Mouse (Mus musculus) left cerebral cortex, adult 2 months (tissue): ENCODE measurements around the gene Cox19. TPM values are rescaled to one million over a fixed set of nuclear protein-coding genes. Genes with fewer than 3 reads are reported as not detected.

Experiments used
- DNase-seq, 2 experiments: peaks; one replicate each; pipeline ENCODE4 v3.0.0; 2021 to 2022; ENCODE audit warnings: low spot score in 2 of 2, mixed read lengths in 1 of 2; ENCODE audit errors: extremely low spot score in 1 of 2
- H3K27ac ChIP-seq: fragments of 200-600 bp; 2 replicates; pipeline ENCODE4 v1.8.1; 2022
- H3K4me3 ChIP-seq: fragments of 200-600 bp; 2 replicates; pipeline ENCODE4 v1.8.1; 2022
- CTCF ChIP-seq: fragments of 200-600 bp; IDR thresholded peaks from 2 replicates; pipeline ENCODE4 v1.8.1; 2022; ENCODE audit warnings: antibody characterized with exemption, mild to moderate bottlenecking, moderate library complexity
- intact Hi-C: fragments of 180-260 bp; cut with DNase I; formaldehyde crosslinking; loops from one replicate; pipeline ENCODE4 v1.15.1; 2025
- total RNA-seq, 2 experiments: library from RNA; stranded (reverse); gene quantifications; 2 replicates each; pipeline ENCODE4 v1.2.3; 2021

Gene Cox19
- total RNA-seq, 2 experiments from 2014 or later: 67.6 to 69.4 TPM

- Histone ChIP-seq H3K4me3 (no peak overlapping the region), H3K27ac (peak overlapping the region; percentile 56)
- TF ChIP-seq CTCF: no peak
- DNase-seq: no peak
- intact Hi-C loops: loop anchor here (5.0 kb wide), 1 partner anchor 118 kb away; the partner anchor contains the start of gene Sun1
These were observed 30.8 kb downstream of the Cox19 start for GRCm38 (mm10) chr5:139320424-139320823.

- peak overlapping the region; percentile 16; the same call in 1 of the 2 replicates for H3K4me3 ChIP-seq
- peak overlapping the region; percentile 73 for H3K27ac ChIP-seq
- no peak for TF ChIP-seq CTCF
- intact Hi-C loops: no loop called here
- DNase-seq: peak; percentile 64 to 67
These were observed 33.3 kb downstream of the Cox19 start for GRCm38 (mm10) chr5:139317751-139318504.

DNA sequence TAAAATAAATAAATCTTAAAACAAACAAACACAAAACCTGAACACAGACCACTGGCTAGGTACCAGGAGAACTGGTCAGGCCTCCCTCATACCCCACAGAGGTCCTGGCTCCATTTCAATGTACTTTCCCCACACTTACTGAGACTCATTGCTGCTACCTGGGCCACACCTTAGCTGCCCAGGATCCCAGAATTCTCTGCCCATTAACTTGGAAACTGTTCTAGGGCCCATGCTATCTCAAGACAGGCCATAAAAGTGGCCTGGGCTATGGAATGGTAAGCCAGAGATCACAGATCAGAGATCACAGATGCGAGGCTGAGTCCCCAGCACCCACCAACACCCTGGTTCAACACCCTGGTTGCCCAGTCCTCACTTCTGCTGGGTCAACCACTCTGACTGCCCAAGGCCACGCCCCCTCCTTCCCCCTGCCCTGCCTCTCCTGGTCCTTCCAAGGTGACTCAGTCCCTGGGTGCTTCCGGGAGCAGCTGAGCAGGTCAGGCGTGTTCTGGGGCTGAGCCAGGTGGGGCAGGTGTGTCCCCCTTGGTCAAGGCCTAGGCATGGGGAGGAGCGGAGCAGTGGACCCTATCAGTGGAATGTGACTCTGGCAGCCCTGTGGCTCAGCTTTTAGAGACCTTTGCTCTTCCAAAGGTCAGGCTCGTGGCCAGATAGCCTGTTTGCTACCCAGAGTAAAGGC lies 34.1 kb downstream of the Cox19 start:
- intact Hi-C loops: no loop called here
- Histone ChIP-seq H3K4me3 (no peak overlapping the region), H3K27ac (peak overlapping the region; percentile 73)
- DNase-seq: no peak
- no peak for TF ChIP-seq CTCF

DNA sequence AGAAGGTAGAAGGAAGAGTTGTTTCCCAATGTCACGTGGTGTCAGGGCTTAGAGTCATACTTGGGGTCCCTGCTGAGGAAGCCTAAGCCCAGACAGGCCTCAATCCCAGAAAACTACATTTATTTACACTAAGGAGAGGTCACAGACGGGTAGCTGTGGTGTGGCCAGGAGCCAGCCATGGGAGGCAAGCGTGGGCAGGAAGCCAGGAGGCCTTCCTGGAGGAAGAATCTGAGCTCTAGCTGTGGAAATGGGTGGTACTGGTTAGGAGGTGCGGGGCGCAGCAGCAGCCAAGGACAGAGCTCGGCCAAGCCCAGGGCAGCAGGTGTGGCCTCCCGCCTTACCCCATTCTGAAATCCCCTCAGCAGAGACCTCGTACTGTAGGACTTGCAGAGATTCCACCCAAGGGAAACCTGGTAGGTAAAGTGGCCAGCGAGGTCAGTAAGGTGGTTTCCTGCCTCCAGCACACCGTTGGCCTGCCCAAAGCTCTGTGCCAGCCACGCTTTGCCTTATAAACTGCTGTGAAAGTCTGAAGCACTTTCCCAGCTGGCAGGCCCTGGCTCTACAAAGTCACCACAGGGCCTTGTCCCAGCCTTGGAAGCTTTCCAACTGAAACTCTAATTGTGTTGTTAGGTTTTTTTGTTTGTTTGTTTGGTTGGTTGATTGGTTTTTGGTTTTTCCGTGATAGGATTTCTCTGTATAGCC lies 36.1 kb downstream of the Cox19 start:
- no peak for DNase-seq
- TF ChIP-seq CTCF: no peak
- H3K27ac ChIP-seq: no peak overlapping the region
- intact Hi-C loops: no loop called here
- no peak overlapping the region for H3K4me3 ChIP-seq

- Histone ChIP-seq H3K27ac (no peak overlapping the region), H3K4me3 (no peak overlapping the region)
- no peak for DNase-seq
- intact Hi-C loops: no loop called here
- TF ChIP-seq CTCF: no peak
These were observed 37.7 kb downstream of the Cox19 start for GRCm38 (mm10) chr5:139313536-139313935.

GRCm38 (mm10) chr5:139311822-139312221 lies 39.4 kb downstream of the Cox19 start:
- H3K27ac ChIP-seq: no peak overlapping the region; the same call in 1 of the 2 replicates
- no peak overlapping the region for H3K4me3 ChIP-seq
- intact Hi-C loops: no loop called here
- TF ChIP-seq CTCF: no peak
- DNase-seq: no peak

GRCm38 (mm10) chr5:139310477-139310876 lies 40.7 kb downstream of the Cox19 start:
- no peak for DNase-seq
- intact Hi-C loops: no loop called here
- TF ChIP-seq CTCF: no peak
- Histone ChIP-seq H3K27ac (no peak overlapping the region), H3K4me3 (no peak overlapping the region)

DNA sequence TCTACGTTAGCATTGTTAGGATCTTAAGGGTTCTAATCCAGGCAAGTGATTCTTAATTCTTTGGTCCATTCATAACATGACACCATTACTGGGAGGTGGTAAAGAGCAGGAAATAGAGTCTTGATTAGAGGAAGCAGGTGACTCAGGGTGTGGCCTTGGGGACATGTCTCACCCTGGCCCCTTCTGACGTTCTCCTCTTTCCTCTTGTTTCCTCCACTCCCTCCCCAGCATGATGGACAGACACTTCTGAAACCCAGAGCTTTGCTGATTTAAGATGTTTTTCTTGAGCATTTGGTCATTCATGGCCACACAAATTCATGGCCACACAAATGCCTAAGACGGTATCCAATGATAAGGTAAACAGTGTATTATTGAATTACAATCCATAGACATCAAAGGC lies 41.3 kb downstream of the Cox19 start:
- DNase-seq: no peak
- TF ChIP-seq CTCF: no peak
- Histone ChIP-seq H3K4me3 (no peak overlapping the region), H3K27ac (no peak overlapping the region)
- intact Hi-C loops: no loop called here

- no peak for DNase-seq
- TF ChIP-seq CTCF: no peak
- no peak overlapping the region for H3K27ac ChIP-seq
- no peak overlapping the region for H3K4me3 ChIP-seq
- intact Hi-C loops: no loop called here
These were observed 47.6 kb downstream of the Cox19 start for GRCm38 (mm10) chr5:139303646-139304061.

DNA sequence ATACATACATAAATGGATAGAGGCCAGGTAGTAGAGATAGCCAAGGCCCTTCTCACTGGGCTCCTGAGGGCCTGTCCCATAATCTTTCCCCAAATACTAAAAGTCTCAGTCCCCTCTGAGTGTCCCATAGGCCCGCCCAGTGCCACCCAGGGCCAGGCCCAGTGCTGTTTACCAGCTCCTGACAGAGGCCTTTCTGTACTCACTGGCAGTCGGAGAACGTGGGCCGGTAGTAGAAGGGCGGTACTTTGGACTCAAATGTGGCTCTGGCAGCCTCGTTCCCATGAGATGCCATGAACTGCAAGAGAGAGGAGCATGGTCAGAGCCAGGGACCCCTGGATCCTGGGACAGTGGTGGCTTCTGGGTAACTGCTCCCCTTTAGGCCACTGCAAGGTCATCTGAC lies 49.1 kb downstream of the Cox19 start:
- intact Hi-C loops: no loop called here
- no peak for TF ChIP-seq CTCF
- peak overlapping the region; percentile 72 for H3K27ac ChIP-seq
- DNase-seq: no peak
- no peak overlapping the region for H3K4me3 ChIP-seq

DNA sequence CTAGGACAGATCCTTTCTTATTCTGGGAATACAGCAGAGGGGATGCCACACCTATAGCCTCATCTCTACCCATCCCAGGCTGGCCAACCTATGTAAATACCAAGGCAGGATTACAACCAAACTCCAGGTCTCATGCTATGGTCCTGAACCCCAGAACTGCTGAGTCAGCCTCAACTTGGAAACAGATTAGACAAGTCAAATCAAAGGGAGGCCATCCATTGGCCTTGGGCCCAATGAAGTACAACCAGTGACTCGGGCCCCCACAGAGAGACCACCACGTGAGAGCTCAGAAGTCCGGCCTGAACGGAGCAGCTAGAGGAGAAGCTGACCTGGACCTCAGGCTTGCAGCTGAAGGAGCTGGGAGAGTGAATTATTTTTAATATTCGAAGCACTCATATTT lies 53.5 kb downstream of the Cox19 start:
- DNase-seq: no peak
- no peak for TF ChIP-seq CTCF
- Histone ChIP-seq H3K4me3 (no peak overlapping the region), H3K27ac (no peak overlapping the region)
- intact Hi-C loops: no loop called here

DNA sequence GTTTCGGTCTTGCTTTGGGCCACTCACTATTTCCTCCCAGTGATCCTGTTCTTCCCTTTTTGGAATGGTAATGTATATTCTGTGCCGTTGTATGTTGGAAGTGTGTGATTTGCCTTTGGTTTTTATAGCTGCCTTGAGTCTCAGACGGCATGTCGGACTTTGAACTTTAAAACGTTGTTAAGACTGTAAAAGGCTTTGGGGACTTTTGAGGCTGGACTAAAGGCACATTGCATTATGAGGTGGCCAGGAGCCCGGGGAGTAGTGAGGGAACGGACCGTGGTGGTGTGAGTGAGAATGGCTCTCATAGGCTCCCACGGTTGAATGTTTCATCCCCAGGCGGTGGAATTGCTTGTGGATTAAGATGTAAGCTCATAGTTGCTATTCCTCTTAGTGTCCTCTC lies 54.1 kb downstream of the Cox19 start:
- Histone ChIP-seq H3K4me3 (no peak overlapping the region), H3K27ac (no peak overlapping the region)
- no peak for DNase-seq
- no peak for TF ChIP-seq CTCF
- intact Hi-C loops: no loop called here
